Mouse (Mus musculus) olfactory bulb, adult 2 months (tissue): ENCODE measurements around the gene Arfgef2.

Source experiments
- CTCF ChIP-seq: fragments of 200-500 bp; IDR thresholded peaks from 2 replicates; pipeline ENCODE4 v1.5.1; 2012; ENCODE audit warnings: low read depth, mild to moderate bottlenecking, low read length, moderate library complexity; ENCODE audit not compliant: insufficient read depth
- POLR2A ChIP-seq: fragments of 200-500 bp; IDR thresholded peaks from 2 replicates; pipeline ENCODE4 v1.6.1; 2012; ENCODE audit warnings: mild to moderate bottlenecking, low read depth, low read length, moderate library complexity; ENCODE audit not compliant: insufficient read depth

GRCm38 (mm10) chr2:166821406-166821805 lies 16.0 kb downstream of the Arfgef2 start:
- no peak for TF ChIP-seq CTCF
- no peak for TF ChIP-seq POLR2A
